Mouse (Mus musculus): ENCODE measurements at regions not wholly inside any gene's neighbourhood (a gene's known extent, or its start where the extent isn't known, plus 50 kb on each side); places are given as distances from the start of the nearest gene placed in this dataset.
"Not testable (repeated sequence)": the region's sequence is repeated elsewhere in the genome, so short reads cannot be mapped to it uniquely, and the experiment has no call there.

DNA sequence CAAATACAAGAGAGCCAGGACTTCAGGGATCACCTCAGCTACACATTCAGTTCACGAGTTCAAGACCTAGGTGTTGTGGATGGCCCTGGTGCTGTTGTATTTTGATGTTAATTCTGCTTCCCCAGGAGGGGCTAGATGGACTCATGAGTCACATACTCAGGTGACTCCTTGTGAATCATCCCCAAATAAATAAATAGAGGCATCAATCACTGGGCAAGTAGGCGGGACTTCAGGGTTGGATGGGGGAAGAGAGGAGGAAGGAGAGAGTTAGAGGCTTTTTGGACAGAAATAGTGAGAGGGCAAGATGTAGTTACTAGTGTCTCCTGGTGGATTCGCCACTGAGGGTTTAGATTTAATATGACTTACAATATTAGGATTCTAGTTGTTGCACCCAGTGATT is 266.7 kb downstream of the Lpin1 start:
- Histone ChIP-seq H3K27me3 (ENCODE audit: control insufficient read depth, insufficient read depth, low read length) (no peaks in the 10 kb centered on the region), H3K4me1 (ENCODE audit: control insufficient read depth, insufficient read depth, low read length) (no peaks in the 10 kb centered on the region), H3K27ac (ENCODE audit: control insufficient read depth, insufficient read depth, low read depth, low read length) (no peak overlapping the region), H3K4me3 (ENCODE audit: control insufficient read depth, low read depth, low read length) (no peak overlapping the region), H3K36me3 (ENCODE audit: control insufficient read depth, insufficient read depth, low read length) (no peaks in the 10 kb centered on the region)
- no peak for TF ChIP-seq CTCF (IDR thresholded peaks at IDR 0.05; ENCODE audit: control insufficient read depth, insufficient read depth, insufficient replicate concordance, low read depth, low read length)
- no peak for TF ChIP-seq POLR2A (IDR thresholded peaks at IDR 0.05; ENCODE audit: control insufficient read depth, low read depth, low read length)

DNA sequence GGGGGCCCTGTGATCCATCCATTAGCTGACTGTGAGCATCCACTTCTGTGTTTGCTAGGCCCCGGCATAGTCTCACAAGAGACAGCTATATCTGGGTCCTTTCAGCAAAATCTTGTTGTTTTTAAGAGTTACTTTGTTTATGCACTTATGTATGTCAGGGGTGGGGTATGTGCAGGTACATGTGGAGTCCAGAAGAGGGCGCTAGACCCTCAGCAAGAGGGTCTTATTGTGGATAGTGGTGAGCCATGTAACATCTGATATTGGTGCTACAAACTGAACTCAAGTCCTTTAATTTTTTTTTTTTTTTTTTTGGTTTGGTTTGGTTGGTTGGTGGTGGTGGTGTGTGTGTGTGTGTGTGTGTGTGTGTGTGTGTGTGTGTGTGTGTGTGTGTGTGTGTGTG is 268.7 kb downstream of the Lpin1 start:
- H3K4me3 ChIP-seq (ENCODE audit: control insufficient read depth, low read depth, low read length); H3K4me1 ChIP-seq (ENCODE audit: control insufficient read depth, insufficient read depth, low read length); H3K27ac ChIP-seq (ENCODE audit: control insufficient read depth, insufficient read depth, low read depth, low read length); H3K27me3 ChIP-seq (ENCODE audit: control insufficient read depth, insufficient read depth, low read length); H3K36me3 ChIP-seq (ENCODE audit: control insufficient read depth, insufficient read depth, low read length): not testable (repeated sequence)
- TF ChIP-seq CTCF (IDR thresholded peaks at IDR 0.05; ENCODE audit: control insufficient read depth, insufficient read depth, insufficient replicate concordance, low read depth, low read length) = peak; percentile 15; the same call in 1 of the 2 replicates

DNA sequence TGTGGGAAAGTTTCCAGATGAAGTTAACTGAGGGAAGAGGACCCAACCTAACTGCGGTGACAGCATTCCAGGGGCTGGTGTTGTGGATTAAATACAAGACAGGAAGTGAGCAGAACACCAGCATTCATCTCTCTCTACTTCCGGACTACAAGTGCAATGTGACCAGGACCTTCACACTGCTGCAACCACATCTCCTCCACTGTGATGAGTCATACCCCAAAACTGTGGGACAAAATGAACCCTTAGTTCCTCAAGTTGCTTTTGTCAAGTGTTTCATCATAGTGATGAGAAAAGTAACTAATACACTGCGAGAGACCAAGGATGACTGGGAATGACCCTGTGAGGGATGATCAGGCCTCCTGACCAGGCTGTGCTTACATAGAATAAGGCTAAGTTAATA is 279.3 kb downstream of the Lpin1 start:
- no peak overlapping the region for H3K4me3 ChIP-seq (ENCODE audit: control insufficient read depth, low read depth, low read length)
- no peak for TF ChIP-seq POLR2A (IDR thresholded peaks at IDR 0.05; ENCODE audit: control insufficient read depth, low read depth, low read length)
- TF ChIP-seq CTCF (IDR thresholded peaks at IDR 0.05; ENCODE audit: control insufficient read depth, insufficient read depth, insufficient replicate concordance, low read depth, low read length) = no peak
- H3K36me3 ChIP-seq (ENCODE audit: control insufficient read depth, insufficient read depth, low read length) = no peaks in the 10 kb centered on the region
- H3K27me3 ChIP-seq (ENCODE audit: control insufficient read depth, insufficient read depth, low read length) = no peaks in the 10 kb centered on the region
- H3K4me1 ChIP-seq (ENCODE audit: control insufficient read depth, insufficient read depth, low read length) = no peaks in the 10 kb centered on the region
- H3K27ac ChIP-seq (ENCODE audit: control insufficient read depth, insufficient read depth, low read depth, low read length) = no peak overlapping the region

DNA sequence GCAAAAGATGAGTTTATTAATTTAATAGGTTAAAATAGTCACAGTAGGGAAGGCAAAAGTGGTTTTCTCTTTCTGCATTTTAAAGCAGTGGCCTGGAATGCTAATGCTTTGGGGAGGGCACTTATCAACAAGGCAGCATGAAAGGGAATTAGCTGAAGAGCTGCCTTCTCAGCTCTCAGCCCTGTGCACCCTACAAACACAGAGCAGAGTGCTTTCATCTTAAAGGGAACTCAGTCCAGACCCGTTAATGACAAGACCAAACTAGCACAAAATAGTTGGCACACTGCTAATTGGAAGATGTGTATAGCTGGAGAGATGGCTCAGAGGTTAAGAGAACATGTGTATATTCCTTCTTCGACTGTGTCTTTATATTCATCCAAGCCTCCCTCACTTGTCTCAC is 281.6 kb downstream of the Lpin1 start:
- TF ChIP-seq POLR2A (IDR thresholded peaks at IDR 0.05; ENCODE audit: control insufficient read depth, low read depth, low read length) (no peak), CTCF (IDR thresholded peaks at IDR 0.05; ENCODE audit: control insufficient read depth, insufficient read depth, insufficient replicate concordance, low read depth, low read length) (no peak)
- Histone ChIP-seq H3K4me3 (ENCODE audit: control insufficient read depth, low read depth, low read length) (no peak overlapping the region), H3K27ac (ENCODE audit: control insufficient read depth, insufficient read depth, low read depth, low read length) (no peak overlapping the region), H3K27me3 (ENCODE audit: control insufficient read depth, insufficient read depth, low read length) (no peaks in the 10 kb centered on the region), H3K4me1 (ENCODE audit: control insufficient read depth, insufficient read depth, low read length) (no peaks in the 10 kb centered on the region), H3K36me3 (ENCODE audit: control insufficient read depth, insufficient read depth, low read length) (no peaks in the 10 kb centered on the region)

DNA sequence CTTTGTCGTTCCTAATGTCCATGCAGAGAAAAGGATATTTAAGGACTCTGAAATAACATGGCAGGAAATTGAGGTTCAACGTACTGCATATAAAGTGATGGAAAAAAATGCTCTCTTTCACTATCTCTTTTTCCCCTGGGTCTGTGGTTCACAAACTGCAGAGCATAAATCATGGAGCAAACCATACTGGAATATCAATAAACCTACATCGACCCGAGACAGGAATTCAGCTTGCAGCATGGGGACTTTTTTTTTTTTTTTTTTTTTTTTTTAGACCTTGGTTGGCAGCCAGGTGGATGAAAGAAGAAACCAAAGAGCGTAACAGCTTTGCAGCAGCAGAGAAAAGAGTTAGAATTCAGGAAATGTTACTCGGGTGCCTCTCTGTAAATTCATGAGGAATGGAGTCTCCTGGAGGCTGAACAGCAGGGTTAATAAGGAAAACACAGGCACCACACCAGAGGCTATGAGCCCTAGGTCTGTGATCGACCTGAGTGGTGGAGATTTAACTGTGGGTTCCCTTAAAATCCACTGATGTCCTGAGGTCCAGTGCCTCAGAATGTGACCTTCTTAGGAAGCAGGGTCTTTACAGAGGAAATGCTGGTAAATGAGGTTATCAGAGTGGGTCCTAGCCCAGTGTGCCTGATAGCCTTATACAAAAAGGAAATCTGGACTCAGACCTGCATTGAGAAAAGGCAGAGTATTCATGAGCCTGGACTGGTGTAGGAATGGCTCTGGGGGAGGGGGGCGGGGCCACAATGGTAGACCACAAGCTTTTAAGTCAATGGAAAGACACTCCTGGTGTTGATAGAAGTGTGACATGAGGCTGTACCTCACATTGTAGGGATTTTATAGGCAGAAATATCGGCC is 290.0 kb downstream of the Lpin1 start:
- no peak overlapping the region for H3K27ac ChIP-seq (ENCODE audit: control insufficient read depth, insufficient read depth, low read depth, low read length)
- no peaks in the 10 kb centered on the region for H3K27me3 ChIP-seq (ENCODE audit: control insufficient read depth, insufficient read depth, low read length)
- TF ChIP-seq CTCF (IDR thresholded peaks at IDR 0.05; ENCODE audit: control insufficient read depth, insufficient read depth, insufficient replicate concordance, low read depth, low read length) (no peak), POLR2A (IDR thresholded peaks at IDR 0.05; ENCODE audit: control insufficient read depth, low read depth, low read length) (no peak)
- no peaks in the 10 kb centered on the region for H3K4me1 ChIP-seq (ENCODE audit: control insufficient read depth, insufficient read depth, low read length)
- no peak overlapping the region for H3K4me3 ChIP-seq (ENCODE audit: control insufficient read depth, low read depth, low read length)
- no peaks in the 10 kb centered on the region for H3K36me3 ChIP-seq (ENCODE audit: control insufficient read depth, insufficient read depth, low read length)

DNA sequence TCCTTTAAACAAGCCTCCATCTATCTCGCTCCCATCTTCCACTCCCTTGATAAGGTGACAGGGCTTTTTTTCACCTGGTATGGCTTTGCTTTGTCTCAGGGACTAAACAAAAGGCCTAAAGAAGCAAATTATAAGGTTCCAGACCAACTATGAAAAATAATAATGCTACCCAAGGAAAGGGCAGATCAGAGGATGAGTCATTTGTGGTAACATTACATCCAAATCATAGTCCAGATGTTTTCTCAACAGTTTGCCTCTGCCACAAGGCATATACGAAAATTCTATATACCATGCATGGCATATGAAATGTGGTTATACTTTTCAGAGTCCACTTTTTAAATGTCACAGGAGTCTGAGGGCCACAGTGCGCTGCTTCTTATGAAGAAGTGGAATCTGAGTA is 302.7 kb downstream of the Lpin1 start:
- Histone ChIP-seq H3K4me3 (ENCODE audit: control insufficient read depth, low read depth, low read length) (no peak overlapping the region), H3K27ac (ENCODE audit: control insufficient read depth, insufficient read depth, low read depth, low read length) (no peak overlapping the region), H3K4me1 (ENCODE audit: control insufficient read depth, insufficient read depth, low read length) (no peaks in the 10 kb centered on the region), H3K27me3 (ENCODE audit: control insufficient read depth, insufficient read depth, low read length) (no peaks in the 10 kb centered on the region), H3K36me3 (ENCODE audit: control insufficient read depth, insufficient read depth, low read length) (no peaks in the 10 kb centered on the region)
- no peak for TF ChIP-seq CTCF (IDR thresholded peaks at IDR 0.05; ENCODE audit: control insufficient read depth, insufficient read depth, insufficient replicate concordance, low read depth, low read length)
- no peak for TF ChIP-seq POLR2A (IDR thresholded peaks at IDR 0.05; ENCODE audit: control insufficient read depth, low read depth, low read length)

DNA sequence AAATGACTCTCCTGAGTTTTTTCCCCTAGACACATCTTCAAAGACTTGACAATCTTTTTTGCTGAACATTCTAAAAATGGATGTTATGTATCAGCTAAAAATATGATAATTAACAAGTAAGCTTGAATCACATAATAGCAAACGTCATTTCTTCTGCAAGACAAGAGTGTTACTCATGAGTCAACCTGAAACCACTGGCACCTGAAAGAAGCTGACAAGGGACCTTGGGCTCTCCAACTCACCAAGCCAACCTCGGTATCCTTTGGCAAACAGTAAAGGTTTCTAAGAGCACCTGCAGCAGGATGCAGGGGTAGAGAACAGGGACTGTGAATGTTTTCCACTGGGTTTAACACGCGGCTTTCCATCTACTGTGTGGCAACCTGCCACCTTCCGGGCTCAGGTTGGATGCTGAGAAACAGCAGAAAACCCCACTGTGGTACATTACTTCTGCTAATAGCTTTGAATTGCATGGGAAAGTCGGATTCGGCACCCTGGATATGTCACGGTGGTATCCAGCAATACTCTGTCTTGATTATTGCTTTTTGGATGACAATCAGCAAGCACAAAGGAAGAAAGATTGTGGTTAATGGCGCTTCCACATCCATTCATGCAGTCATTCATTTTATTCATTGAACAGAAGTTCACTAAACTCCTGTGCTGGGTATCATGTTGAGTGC is 305.9 kb downstream of the Lpin1 start:
- no peaks in the 10 kb centered on the region for H3K27me3 ChIP-seq (ENCODE audit: control insufficient read depth, insufficient read depth, low read length)
- no peaks in the 10 kb centered on the region for H3K4me1 ChIP-seq (ENCODE audit: control insufficient read depth, insufficient read depth, low read length)
- no peaks in the 10 kb centered on the region for H3K36me3 ChIP-seq (ENCODE audit: control insufficient read depth, insufficient read depth, low read length)
- no peak overlapping the region for H3K27ac ChIP-seq (ENCODE audit: control insufficient read depth, insufficient read depth, low read depth, low read length)
- no peak overlapping the region for H3K4me3 ChIP-seq (ENCODE audit: control insufficient read depth, low read depth, low read length)
- no peak for TF ChIP-seq POLR2A (IDR thresholded peaks at IDR 0.05; ENCODE audit: control insufficient read depth, low read depth, low read length)
- TF ChIP-seq CTCF (IDR thresholded peaks at IDR 0.05; ENCODE audit: control insufficient read depth, insufficient read depth, insufficient replicate concordance, low read depth, low read length) = no peak
